Mouse (Mus musculus) gastrocnemius, postnatal 10 days (tissue): ENCODE data around the gene A530032D15Rik. TPM values are rescaled to one million over a fixed set of nuclear protein-coding genes. Genes with fewer than 3 reads are reported as not detected.
"Not testable (repeated sequence)": the region's sequence is repeated elsewhere in the genome, so short reads cannot be mapped to it uniquely, and the experiment has no call there.

Source experiments
- DNase-seq: peaks from one replicate; pipeline ENCODE4 v3.0.0; 2021; ENCODE audit warnings: mixed read lengths
- total RNA-seq, 2 experiments: library from RNA; stranded (reverse); gene quantifications; 2 replicates each; pipeline ENCODE4 v1.2.3; 2021

A530032D15Rik gene
- total RNA-seq, 2 experiments from 2014 or later = not detected

GRCm38 (mm10) chr1:85034394-85034793, 75.3 kb downstream of the A530032D15Rik start:
- not testable (repeated sequence) for DNase-seq

GRCm38 (mm10) chr1:85033616-85034015, 76.0 kb downstream of the A530032D15Rik start:
- DNase-seq = not testable (repeated sequence)

Other genes with a start within 250 kb of the A530032D15Rik start
- not detected for gene Slc16a14, start 174.7 kb downstream of the A530032D15Rik start, total RNA-seq
- not detected for gene Gm10553, start 9.7 kb downstream of the A530032D15Rik start, total RNA-seq
- gene C130026I21Rik, start 160.7 kb upstream of the A530032D15Rik start, total RNA-seq = 1 to 10 TPM in 1 of 2 experiments, not detected in 1; 1.0 TPM